In the genomic region with DNA sequence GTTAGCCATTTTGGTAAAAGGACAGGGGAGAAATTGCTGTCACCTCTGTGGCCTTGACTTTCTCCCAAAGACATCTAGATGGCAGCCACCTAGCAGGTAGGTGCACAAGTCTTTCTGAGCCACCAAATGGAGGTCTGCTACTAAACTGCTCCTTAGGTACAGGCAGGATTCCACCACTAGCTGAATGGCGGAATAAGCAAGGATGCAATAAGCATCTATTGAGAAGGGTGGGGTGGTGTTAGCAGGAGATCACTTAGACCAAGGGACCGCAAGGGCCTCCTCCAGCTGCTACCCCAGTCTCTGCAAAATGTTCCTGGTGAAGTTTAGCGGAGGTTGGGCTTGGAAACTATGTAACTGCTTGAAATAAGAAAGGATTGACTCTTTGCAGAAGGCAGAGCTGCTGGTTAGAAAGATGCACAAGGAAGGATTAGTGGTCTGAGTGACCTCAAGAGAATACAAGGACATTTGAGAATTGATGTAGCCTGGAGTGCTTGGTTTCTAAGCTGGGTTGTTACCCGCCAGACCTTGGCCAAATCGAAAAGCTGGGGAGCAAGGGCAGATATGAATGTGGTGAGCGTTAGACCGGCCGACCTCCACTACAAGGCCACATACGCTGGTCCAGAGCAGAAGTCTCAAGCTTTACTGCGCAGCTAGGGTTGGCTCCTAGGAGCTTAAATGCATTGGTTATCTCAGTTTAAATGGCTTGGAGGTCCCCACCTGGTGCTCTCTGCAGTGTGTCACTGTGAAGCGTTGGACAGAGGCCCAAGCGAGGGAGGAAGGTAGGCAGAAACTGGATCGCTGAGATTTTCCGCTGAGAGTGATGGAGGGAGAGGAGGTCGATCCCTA, we compare ENCODE assay signal across 13 mouse cellular contexts. TPM values are rescaled to one million over a fixed set of nuclear protein-coding genes. Genes with fewer than 3 reads are reported as not detected.
DNase-seq lines count a peak whose midpoint lies in the region; ATAC-seq and TF ChIP-seq lines count a peak whose summit lies in the region.
"Had no signal": no experiment of that assay in that cellular context is flagged by ENCODE, and none has a peak within 500 bp of the region (broad histone marks: within the 10 kb centered on the region; RNA-seq: fewer than 3 reads in every experiment).

No protein-coding gene starts in this region.

- peaks cover 98% of the 10 kb centered on the region for H3K27me3 ChIP-seq in heart, embryonic 10.5 days (ENCODE audit: insufficient read depth, poor library complexity, severe bottlenecking)
- H3K27me3 ChIP-seq in heart, embryonic 11.5 days (ENCODE audit: control insufficient read depth, insufficient read depth, low read length), result peaks cover 97% of the 10 kb centered on the region
- peaks cover 99% of the 10 kb centered on the region for H3K27me3 ChIP-seq in embryonic facial prominence, embryonic 13.5 days
- H3K27me3 ChIP-seq in hindbrain, embryonic 14.5 days (ENCODE audit: control insufficient read depth, insufficient read depth, low read length), result peaks cover 99% of the 10 kb centered on the region
- peaks cover 96% of the 10 kb centered on the region for H3K27me3 ChIP-seq in midbrain, embryonic 15.5 days (replicated peaks)

- 5% methylated on average over 15 of the region's 15 CpGs for WGBS in heart, embryonic 10.5 days
- 4% methylated on average over 15 of the region's 15 CpGs for WGBS in heart, embryonic 11.5 days (ENCODE audit: insufficient replicate concordance)
- 4% methylated on average over 15 of the region's 15 CpGs for WGBS in embryonic facial prominence, embryonic 13.5 days
- 8% methylated on average over 15 of the region's 15 CpGs for WGBS in hindbrain, embryonic 14.5 days
- 6% methylated on average over 15 of the region's 15 CpGs for WGBS in midbrain, embryonic 15.5 days

- H3K9ac ChIP-seq in heart, embryonic 11.5 days (ENCODE audit: low read depth, low read length), result no peak overlapping the region
- H3K9ac ChIP-seq in embryonic facial prominence, embryonic 13.5 days, result no peak overlapping the region
- no peak overlapping the region for H3K9ac ChIP-seq in hindbrain, embryonic 14.5 days
- H3K9ac ChIP-seq in midbrain, embryonic 15.5 days, result no peak overlapping the region
- H3K9ac ChIP-seq: liver, embryonic 12.5 days had no signal

- no peak for ATAC-seq in heart, embryonic 11.5 days (replicated peaks; ENCODE audit: insufficient number of reproducible peaks, low FRiP score, low TSS enrichment)
- ATAC-seq in embryonic facial prominence, embryonic 13.5 days (ENCODE audit: insufficient number of reproducible peaks, insufficient read depth, low FRiP score, low TSS enrichment, low read depth), result no peak
- ATAC-seq in hindbrain, embryonic 14.5 days (ENCODE audit: low FRiP score), result no peak
- no peak for ATAC-seq in midbrain, embryonic 15.5 days (replicated peaks)
- ATAC-seq: liver, embryonic 12.5 days had no signal

- H3K9me3 ChIP-seq in heart, embryonic 10.5 days, result no peaks in the 10 kb centered on the region
- H3K9me3 ChIP-seq in heart, embryonic 11.5 days (replicated peaks; ENCODE audit: control insufficient read depth, low read length), result no peaks in the 10 kb centered on the region
- no peaks in the 10 kb centered on the region for H3K9me3 ChIP-seq in embryonic facial prominence, embryonic 13.5 days
- no peaks in the 10 kb centered on the region for H3K9me3 ChIP-seq in hindbrain, embryonic 14.5 days (ENCODE audit: control insufficient read depth, low read length)
- no peaks in the 10 kb centered on the region for H3K9me3 ChIP-seq in midbrain, embryonic 15.5 days
- H3K9me3 ChIP-seq: liver, embryonic 12.5 days had no signal

- DNase-seq in heart, embryonic 10.5 days (ENCODE audit: low spot score), result no peak
- no peak for DNase-seq in hindbrain, embryonic 14.5 days (ENCODE audit: low spot score)
- no peak for DNase-seq in gastrocnemius, postnatal 10 days
- no peak for DNase-seq in left cerebral cortex, adult 2 months (ENCODE audit: extremely low spot score in 1 of 2, low spot score in 2 of 2)
- DNase-seq in frontal cortex, postnatal 14 days (ENCODE audit: low spot score in 2 of 2), result no peak
- DNase-seq: adrenal gland, postnatal 25 days; cerebellum, adult 9-11 months; heart, postnatal 14 days had no signal

- intact Hi-C loops in left cerebral cortex, adult 2 months (cut with DNase I), result loop anchor here (5.0 kb wide), 1 partner anchor 78 kb away; the partner anchor contains the start of gene Pdgfra

- TF ChIP-seq CTCF in left cerebral cortex, adult 2 months (IDR thresholded peaks at IDR 0.05), result no peak

- H3K4me1 ChIP-seq in heart, embryonic 10.5 days, result peaks cover 27% of the 10 kb centered on the region
- H3K4me1 ChIP-seq in heart, embryonic 11.5 days (ENCODE audit: control insufficient read depth, insufficient read depth, low read length), result peaks cover 14% of the 10 kb centered on the region
- peaks cover 34% of the 10 kb centered on the region for H3K4me1 ChIP-seq in embryonic facial prominence, embryonic 13.5 days
- H3K4me1 ChIP-seq in hindbrain, embryonic 14.5 days (replicated peaks; ENCODE audit: control insufficient read depth, insufficient read depth, low read length), result peaks cover 11% of the 10 kb centered on the region
- H3K4me1 ChIP-seq in midbrain, embryonic 15.5 days, result peaks cover 13% of the 10 kb centered on the region

- no peak overlapping the region for H3K4me2 ChIP-seq in heart, embryonic 11.5 days
- H3K4me2 ChIP-seq in embryonic facial prominence, embryonic 13.5 days, result peak overlapping the region; percentile 56
- H3K4me2 ChIP-seq in hindbrain, embryonic 14.5 days (replicated peaks), result peak overlapping the region; percentile 55
- H3K4me2 ChIP-seq in midbrain, embryonic 15.5 days, result peak overlapping the region; percentile 46; the same call in 1 of the 2 replicates

- no peak overlapping the region for H3K27ac ChIP-seq in heart, embryonic 10.5 days
- no peak overlapping the region for H3K27ac ChIP-seq in heart, embryonic 11.5 days (ENCODE audit: low read depth, low read length)
- no peak overlapping the region for H3K27ac ChIP-seq in embryonic facial prominence, embryonic 13.5 days
- no peak overlapping the region for H3K27ac ChIP-seq in hindbrain, embryonic 14.5 days
- H3K27ac ChIP-seq in midbrain, embryonic 15.5 days, result no peak overlapping the region
- H3K27ac ChIP-seq in left cerebral cortex, adult 2 months, result no peak overlapping the region
- H3K27ac ChIP-seq: liver, embryonic 12.5 days had no signal

- H3K4me3 ChIP-seq in heart, embryonic 10.5 days, result peak overlapping the region; percentile 43
- no peak overlapping the region for H3K4me3 ChIP-seq in heart, embryonic 11.5 days (ENCODE audit: low read depth, low read length)
- H3K4me3 ChIP-seq in embryonic facial prominence, embryonic 13.5 days, result peak overlapping the region; percentile 33
- H3K4me3 ChIP-seq in hindbrain, embryonic 14.5 days (replicated peaks; ENCODE audit: low read length), result peak overlapping the region; percentile 30; the same call in 1 of the 2 replicates
- H3K4me3 ChIP-seq in midbrain, embryonic 15.5 days, result peak overlapping the region; percentile 27
- H3K4me3 ChIP-seq in left cerebral cortex, adult 2 months, result no peak overlapping the region
- H3K4me3 ChIP-seq: liver, embryonic 12.5 days had no signal

- no peaks in the 10 kb centered on the region for H3K36me3 ChIP-seq in heart, embryonic 10.5 days
- H3K36me3 ChIP-seq in heart, embryonic 11.5 days (ENCODE audit: control insufficient read depth, insufficient read depth, low read length), result no peaks in the 10 kb centered on the region
- H3K36me3 ChIP-seq in embryonic facial prominence, embryonic 13.5 days, result no peaks in the 10 kb centered on the region
- H3K36me3 ChIP-seq in hindbrain, embryonic 14.5 days (replicated peaks; ENCODE audit: control insufficient read depth, insufficient read depth), result no peaks in the 10 kb centered on the region
- H3K36me3 ChIP-seq in midbrain, embryonic 15.5 days (replicated peaks), result no peaks in the 10 kb centered on the region
- H3K36me3 ChIP-seq: liver, embryonic 12.5 days had no signal

RNA-seq across cellular contexts. Expression of gene Gsx2, which starts 0.6 kb away (rescaled TPM):
- polyA plus RNA-seq in heart, embryonic 10.5 days (2016; fragmentation: Nextera tagmentation; extraction: Ambion mirVana), result not detected in 2 replicates
- polyA plus RNA-seq in heart, embryonic 11.5 days (2014; fragmentation: Nextera tagmentation; extraction: Ambion mirVana), result not detected in 2 replicates
- not detected in 2 replicates for polyA plus RNA-seq in embryonic facial prominence, embryonic 13.5 days (2015; fragmentation: Nextera tagmentation; extraction: Ambion mirVana)
- 0.37 TPM in 1 of 2 replicates, not detected in the other for polyA plus RNA-seq in hindbrain, embryonic 14.5 days (2014; fragmentation: Nextera tagmentation; extraction: Ambion mirVana)
- polyA plus RNA-seq in midbrain, embryonic 15.5 days (2015; fragmentation: Nextera tagmentation; extraction: Ambion mirVana), result 0.32 and 0.54 TPM in 2 replicates
- not detected for total RNA-seq in gastrocnemius, postnatal 10 days (2021)
- under 1 TPM in 1 of 2 experiments, not detected in 1; 0.28 TPM for total RNA-seq in left cerebral cortex, adult 2 months (2021)
- total RNA-seq: adrenal gland, postnatal 25 days; heart, postnatal 14 days had no signal
- polyA plus RNA-seq: large intestine, adult 2 months; liver, embryonic 12.5 days had no signal

RNA-seq across cellular contexts. Expression of gene Chic2, which starts 30.2 kb away (rescaled TPM):
- 24.5 and 37.8 TPM in 2 replicates for polyA plus RNA-seq in heart, embryonic 10.5 days (2016; fragmentation: Nextera tagmentation; extraction: Ambion mirVana)
- 28.7 and 28.8 TPM in 2 replicates for polyA plus RNA-seq in heart, embryonic 11.5 days (2014; fragmentation: Nextera tagmentation; extraction: Ambion mirVana)
- 34.0 and 40.5 TPM in 2 replicates for polyA plus RNA-seq in embryonic facial prominence, embryonic 13.5 days (2015; fragmentation: Nextera tagmentation; extraction: Ambion mirVana)
- polyA plus RNA-seq in hindbrain, embryonic 14.5 days (2014; fragmentation: Nextera tagmentation; extraction: Ambion mirVana), result 47.2 and 47.4 TPM in 2 replicates
- polyA plus RNA-seq in midbrain, embryonic 15.5 days (2015; fragmentation: Nextera tagmentation; extraction: Ambion mirVana), result 27.5 and 30.3 TPM in 2 replicates
- total RNA-seq in gastrocnemius, postnatal 10 days (2021), result 10 to 100 TPM; 24.5 to 25.9 TPM
- 10 to 100 TPM; 18.1 to 19.9 TPM for total RNA-seq in left cerebral cortex, adult 2 months (2021)

Comparison
In these comparisons a context has a peak if more than half of its experiments do, and no peak if none do; other contexts are left out.
1. H3K4me3 ChIP-seq: peak in heart, embryonic 10.5 days (single experiment), embryonic facial prominence, embryonic 13.5 days (single experiment), hindbrain, embryonic 14.5 days (single experiment) and midbrain, embryonic 15.5 days (single experiment); none in heart, embryonic 11.5 days (single experiment) and left cerebral cortex, adult 2 months (single experiment).